Mouse (Mus musculus): ENCODE results near the gene Rhobtb3. TPM values are rescaled to one million over a fixed set of nuclear protein-coding genes. Genes with fewer than 3 reads are reported as not detected.

The Rhobtb3 gene
- polyA plus RNA-seq, 1 experiment from 2014 or later = 45.9 TPM

- H3K27ac ChIP-seq = no peak overlapping the region
- peaks cover 24% of the 10 kb centered on the region; the same call in 1 of the 2 replicates for H3K36me3 ChIP-seq
- 94% methylated on average over 4 of the region's 4 CpGs for WGBS
- H3K4me3 ChIP-seq = no peak overlapping the region
- H3K9me3 ChIP-seq = no peaks in the 10 kb centered on the region
- H3K27me3 ChIP-seq (replicated peaks) = no peaks in the 10 kb centered on the region
- no peak overlapping the region for H3K4me2 ChIP-seq (replicated peaks)
- H3K9ac ChIP-seq = no peak overlapping the region
- no peak for ATAC-seq (ENCODE audit: low FRiP score, low read depth)
- no peaks in the 10 kb centered on the region for H3K4me1 ChIP-seq
Measured at GRCm38 (mm10) chr13:75874608-75875376, 68.9 kb downstream of the Rhobtb3 start.

GRCm38 (mm10) chr13:75867876-75868275 is 75.8 kb downstream of the Rhobtb3 start:
- Histone ChIP-seq H3K4me3 (no peak overlapping the region), H3K4me1 (no peaks in the 10 kb centered on the region), H3K9me3 (no peaks in the 10 kb centered on the region), H3K27me3 (replicated peaks) (no peaks in the 10 kb centered on the region), H3K9ac (no peak overlapping the region), H3K27ac (no peak overlapping the region), H3K4me2 (replicated peaks) (no peak overlapping the region), H3K36me3 (peaks cover 21% of the 10 kb centered on the region)
- ATAC-seq (ENCODE audit: low FRiP score, low read depth) = no peak
- 92% methylated on average over 2 of the region's 2 CpGs for WGBS

- ATAC-seq (ENCODE audit: low FRiP score, low read depth) = no peak
- Histone ChIP-seq H3K4me2 (replicated peaks) (no peak overlapping the region), H3K27ac (no peak overlapping the region), H3K4me3 (no peak overlapping the region), H3K9ac (no peak overlapping the region), H3K27me3 (replicated peaks) (no peaks in the 10 kb centered on the region), H3K4me1 (no peaks in the 10 kb centered on the region), H3K9me3 (no peaks in the 10 kb centered on the region), H3K36me3 (peaks cover 13% of the 10 kb centered on the region)
Measured at GRCm38 (mm10) chr13:75865486-75866184, 78.1 kb downstream of the Rhobtb3 start.

GRCm38 (mm10) chr13:75859264-75859844 is 84.4 kb downstream of the Rhobtb3 start:
- Histone ChIP-seq H3K4me1 (no peaks in the 10 kb centered on the region), H3K36me3 (no peaks in the 10 kb centered on the region), H3K9ac (no peak overlapping the region), H3K27ac (no peak overlapping the region), H3K4me2 (replicated peaks) (no peak overlapping the region), H3K27me3 (replicated peaks) (no peaks in the 10 kb centered on the region), H3K9me3 (no peaks in the 10 kb centered on the region), H3K4me3 (no peak overlapping the region)
- WGBS = 68% methylated on average over 1 of the region's 1 CpGs
- ATAC-seq (ENCODE audit: low FRiP score, low read depth) = no peak

GRCm38 (mm10) chr13:75853118-75853517 is 90.6 kb downstream of the Rhobtb3 start:
- ATAC-seq (ENCODE audit: low FRiP score, low read depth) = no peak
- H3K9ac ChIP-seq = no peak overlapping the region
- no peaks in the 10 kb centered on the region for H3K27me3 ChIP-seq (replicated peaks)
- H3K4me3 ChIP-seq = no peak overlapping the region
- no peak overlapping the region for H3K27ac ChIP-seq
- H3K4me2 ChIP-seq (replicated peaks) = no peak overlapping the region
- no peaks in the 10 kb centered on the region for H3K36me3 ChIP-seq
- H3K9me3 ChIP-seq = no peaks in the 10 kb centered on the region
- 89% methylated on average over 3 of the region's 3 CpGs for WGBS
- H3K4me1 ChIP-seq = no peaks in the 10 kb centered on the region

GRCm38 (mm10) chr13:75852027-75852426 is 91.7 kb downstream of the Rhobtb3 start:
- no peaks in the 10 kb centered on the region for H3K9me3 ChIP-seq
- ATAC-seq (ENCODE audit: low FRiP score, low read depth) = no peak
- H3K4me1 ChIP-seq = no peaks in the 10 kb centered on the region
- H3K27ac ChIP-seq = no peak overlapping the region
- 91% methylated on average over 4 of the region's 4 CpGs for WGBS
- H3K36me3 ChIP-seq = no peaks in the 10 kb centered on the region
- no peak overlapping the region for H3K9ac ChIP-seq
- no peaks in the 10 kb centered on the region for H3K27me3 ChIP-seq (replicated peaks)
- H3K4me3 ChIP-seq = no peak overlapping the region
- H3K4me2 ChIP-seq (replicated peaks) = no peak overlapping the region

- Histone ChIP-seq H3K4me3 (no peak overlapping the region), H3K27me3 (replicated peaks) (no peaks in the 10 kb centered on the region), H3K4me2 (replicated peaks) (no peak overlapping the region), H3K9ac (no peak overlapping the region), H3K9me3 (no peaks in the 10 kb centered on the region), H3K27ac (no peak overlapping the region), H3K4me1 (no peaks in the 10 kb centered on the region), H3K36me3 (no peaks in the 10 kb centered on the region)
- no peak for ATAC-seq (ENCODE audit: low FRiP score, low read depth)
- 84% methylated on average over 6 of the region's 6 CpGs for WGBS
Measured at GRCm38 (mm10) chr13:75847027-75847426, 96.7 kb downstream of the Rhobtb3 start.

- H3K27ac ChIP-seq = no peak overlapping the region
- H3K4me2 ChIP-seq (replicated peaks) = no peak overlapping the region
- H3K9me3 ChIP-seq = no peaks in the 10 kb centered on the region
- no peak for ATAC-seq (ENCODE audit: low FRiP score, low read depth)
- WGBS = 66% methylated on average over 4 of the region's 4 CpGs
- no peak overlapping the region for H3K9ac ChIP-seq
- H3K4me1 ChIP-seq = peaks cover 9% of the 10 kb centered on the region
- no peaks in the 10 kb centered on the region for H3K36me3 ChIP-seq
- no peaks in the 10 kb centered on the region for H3K27me3 ChIP-seq (replicated peaks)
- H3K4me3 ChIP-seq = no peak overlapping the region
Measured at GRCm38 (mm10) chr13:75845519-75846166, 98.1 kb downstream of the Rhobtb3 start.

GRCm38 (mm10) chr13:75844833-75845518 is 98.7 kb downstream of the Rhobtb3 start:
- peaks cover 14% of the 10 kb centered on the region for H3K4me1 ChIP-seq
- H3K27me3 ChIP-seq (replicated peaks) = no peaks in the 10 kb centered on the region
- 93% methylated on average over 2 of the region's 2 CpGs for WGBS
- H3K9me3 ChIP-seq = no peaks in the 10 kb centered on the region
- H3K36me3 ChIP-seq = no peaks in the 10 kb centered on the region
- ATAC-seq (ENCODE audit: low FRiP score, low read depth) = no peak
- H3K4me3 ChIP-seq = no peak overlapping the region
- no peak overlapping the region for H3K27ac ChIP-seq
- no peak overlapping the region for H3K4me2 ChIP-seq (replicated peaks)
- no peak overlapping the region for H3K9ac ChIP-seq

- Histone ChIP-seq H3K9ac (no peak overlapping the region), H3K4me2 (replicated peaks) (no peak overlapping the region), H3K27ac (no peak overlapping the region), H3K4me3 (no peak overlapping the region), H3K27me3 (replicated peaks) (no peaks in the 10 kb centered on the region), H3K4me1 (peaks cover 14% of the 10 kb centered on the region), H3K36me3 (no peaks in the 10 kb centered on the region), H3K9me3 (no peaks in the 10 kb centered on the region)
- 85% methylated on average over 8 of the region's 8 CpGs for WGBS
- ATAC-seq (ENCODE audit: low FRiP score, low read depth) = no peak
Measured at GRCm38 (mm10) chr13:75843993-75844683, 99.6 kb downstream of the Rhobtb3 start.

- no peak overlapping the region for H3K4me2 ChIP-seq (replicated peaks)
- WGBS = 93% methylated on average over 5 of the region's 5 CpGs
- H3K9ac ChIP-seq = no peak overlapping the region
- no peaks in the 10 kb centered on the region for H3K36me3 ChIP-seq
- no peak for ATAC-seq (ENCODE audit: low FRiP score, low read depth)
- H3K9me3 ChIP-seq = no peaks in the 10 kb centered on the region
- H3K27me3 ChIP-seq (replicated peaks) = no peaks in the 10 kb centered on the region
- H3K27ac ChIP-seq = no peak overlapping the region
- no peak overlapping the region for H3K4me3 ChIP-seq
- peaks cover 14% of the 10 kb centered on the region for H3K4me1 ChIP-seq
Measured at GRCm38 (mm10) chr13:75843331-75843730, 100.4 kb downstream of the Rhobtb3 start.
